Mouse (Mus musculus): Measurements from ENCODE around the gene Alppl2. TPM values are rescaled to one million over a fixed set of nuclear protein-coding genes. Genes with fewer than 3 reads are reported as not detected.

The Alppl2 gene
- polyA plus RNA-seq, 1 experiment from 2014 or later, result not detected

GRCm38 (mm10) chr1:87098358-87098975 lies 8.7 kb upstream of the Alppl2 start:
- H3K4me3 ChIP-seq, result no peak overlapping the region
- H3K9ac ChIP-seq, result no peak overlapping the region
- 0 out of 2 replicates have a peak, but pooled peaks have one; percentile 61 for ATAC-seq
- no peak overlapping the region for H3K27ac ChIP-seq
- no peaks in the 10 kb centered on the region for H3K36me3 ChIP-seq
- peaks cover 10% of the 10 kb centered on the region for H3K4me1 ChIP-seq
- 13% methylated on average over 30 of the region's 30 CpGs for WGBS (ENCODE audit: insufficient replicate concordance)
- H3K4me2 ChIP-seq, result peak overlapping the region; percentile 10
- H3K9me3 ChIP-seq (replicated peaks), result no peaks in the 10 kb centered on the region
- peaks cover 16% of the 10 kb centered on the region for H3K27me3 ChIP-seq (replicated peaks)

- Histone ChIP-seq H3K27me3 (replicated peaks) (peaks cover 16% of the 10 kb centered on the region), H3K4me3 (no peak overlapping the region), H3K36me3 (no peaks in the 10 kb centered on the region), H3K4me1 (peaks cover 5% of the 10 kb centered on the region), H3K9ac (no peak overlapping the region), H3K27ac (no peak overlapping the region), H3K9me3 (replicated peaks) (no peaks in the 10 kb centered on the region), H3K4me2 (no peak overlapping the region)
- 57% methylated on average over 8 of the region's 8 CpGs for WGBS (ENCODE audit: insufficient replicate concordance)
- no peak for ATAC-seq
Observed at GRCm38 (mm10) chr1:87095642-87096041, 5.9 kb upstream of the Alppl2 start.

DNA sequence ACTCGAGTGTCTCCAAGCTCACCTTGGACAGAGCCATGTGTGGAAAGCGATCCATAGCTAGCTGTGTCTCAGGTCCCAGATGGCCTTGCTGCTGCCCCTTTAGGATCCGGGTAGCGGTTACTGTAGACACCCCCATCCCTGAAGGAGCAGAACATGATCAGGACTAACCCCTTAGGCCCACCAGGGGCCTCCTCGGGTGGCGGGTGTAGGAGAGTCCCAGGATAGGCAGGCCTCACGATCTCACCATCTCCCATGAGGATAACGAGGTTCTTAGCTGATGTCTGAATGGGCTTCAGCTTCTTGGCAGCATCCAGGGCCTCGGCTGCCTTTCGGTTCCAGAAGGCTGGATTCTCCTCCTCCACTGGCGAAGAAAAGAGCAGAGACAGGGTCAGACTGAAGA lies 477 bp downstream of the Alppl2 start:
- Histone ChIP-seq H3K9ac (no peak overlapping the region; the same call in 1 of the 2 replicates), H3K36me3 (no peaks in the 10 kb centered on the region), H3K9me3 (replicated peaks) (no peaks in the 10 kb centered on the region), H3K27ac (no peak overlapping the region), H3K4me3 (no peak overlapping the region), H3K4me2 (no peak overlapping the region), H3K27me3 (replicated peaks) (no peaks in the 10 kb centered on the region), H3K4me1 (no peaks in the 10 kb centered on the region)
- ATAC-seq, result no peak
- WGBS (ENCODE audit: insufficient replicate concordance), result 75% methylated on average over 11 of the region's 11 CpGs

DNA sequence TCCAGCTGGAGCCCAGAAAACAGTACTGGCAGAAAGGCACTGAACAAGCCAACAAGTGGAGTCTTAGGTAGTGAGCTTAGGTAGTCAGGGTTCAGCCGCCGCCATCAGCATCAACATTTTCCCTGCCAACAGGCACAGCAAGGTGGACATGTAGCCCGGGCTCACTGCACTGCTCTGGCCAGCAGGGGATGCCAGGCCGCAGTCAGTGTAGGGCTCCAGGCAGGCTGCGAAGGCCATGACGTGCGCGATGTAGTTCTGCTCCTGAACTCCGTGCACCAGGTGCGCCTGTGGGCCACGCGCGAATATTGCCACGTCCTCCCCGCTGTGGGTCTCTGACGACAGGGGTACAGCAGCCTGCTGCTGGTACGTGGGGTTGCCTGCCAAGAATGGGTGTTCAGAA lies 2.8 kb downstream of the Alppl2 start:
- ATAC-seq, result no peak

GRCm38 (mm10) chr1:87086196-87086595 lies 3.5 kb downstream of the Alppl2 start:
- no peak overlapping the region for H3K4me3 ChIP-seq
- no peak overlapping the region for H3K9ac ChIP-seq
- H3K4me1 ChIP-seq, result no peaks in the 10 kb centered on the region
- H3K27me3 ChIP-seq (replicated peaks), result no peaks in the 10 kb centered on the region
- no peak overlapping the region for H3K27ac ChIP-seq
- H3K36me3 ChIP-seq, result no peaks in the 10 kb centered on the region
- H3K4me2 ChIP-seq, result no peak overlapping the region
- H3K9me3 ChIP-seq (replicated peaks), result no peaks in the 10 kb centered on the region
- no peak for ATAC-seq
- 63% methylated on average over 4 of the region's 4 CpGs for WGBS (ENCODE audit: insufficient replicate concordance)

More for the DNA sequence above, 2.8 kb downstream of the Alppl2 start:
- H3K27ac ChIP-seq, result no peak overlapping the region
- 66% methylated on average over 17 of the region's 17 CpGs for WGBS (ENCODE audit: insufficient replicate concordance)
- H3K4me1 ChIP-seq, result no peaks in the 10 kb centered on the region
- no peaks in the 10 kb centered on the region for H3K27me3 ChIP-seq (replicated peaks)
- H3K4me2 ChIP-seq, result no peak overlapping the region
- no peaks in the 10 kb centered on the region for H3K9me3 ChIP-seq (replicated peaks)
- H3K36me3 ChIP-seq, result no peaks in the 10 kb centered on the region
- no peak overlapping the region for H3K4me3 ChIP-seq
- H3K9ac ChIP-seq, result no peak overlapping the region

- no peaks in the 10 kb centered on the region for H3K36me3 ChIP-seq
- no peak overlapping the region for H3K9ac ChIP-seq
- ATAC-seq, result no peak
- H3K9me3 ChIP-seq (replicated peaks), result no peaks in the 10 kb centered on the region
- 75% methylated on average over 8 of the region's 8 CpGs for WGBS (ENCODE audit: insufficient replicate concordance)
- H3K4me1 ChIP-seq, result no peaks in the 10 kb centered on the region
- no peak overlapping the region for H3K4me2 ChIP-seq
- no peaks in the 10 kb centered on the region for H3K27me3 ChIP-seq (replicated peaks)
- no peak overlapping the region for H3K4me3 ChIP-seq
- no peak overlapping the region for H3K27ac ChIP-seq
Observed at GRCm38 (mm10) chr1:87073776-87074175, 16.0 kb downstream of the Alppl2 start.

- peak; percentile 53 for ATAC-seq
- Histone ChIP-seq H3K4me3 (no peak overlapping the region), H3K9me3 (replicated peaks) (no peaks in the 10 kb centered on the region), H3K4me1 (no peaks in the 10 kb centered on the region), H3K4me2 (no peak overlapping the region), H3K36me3 (no peaks in the 10 kb centered on the region), H3K9ac (no peak overlapping the region), H3K27ac (no peak overlapping the region), H3K27me3 (replicated peaks) (no peaks in the 10 kb centered on the region)
- WGBS (ENCODE audit: insufficient replicate concordance), result 48% methylated on average over 16 of the region's 16 CpGs
Observed at GRCm38 (mm10) chr1:87070720-87071119, 19.0 kb downstream of the Alppl2 start.

GRCm38 (mm10) chr1:87060913-87061312 lies 28.8 kb downstream of the Alppl2 start:
- Histone ChIP-seq H3K27ac (no peak overlapping the region), H3K4me1 (no peaks in the 10 kb centered on the region), H3K9ac (no peak overlapping the region), H3K36me3 (no peaks in the 10 kb centered on the region), H3K27me3 (replicated peaks) (no peaks in the 10 kb centered on the region), H3K4me2 (no peak overlapping the region), H3K4me3 (no peak overlapping the region), H3K9me3 (replicated peaks) (no peaks in the 10 kb centered on the region)
- no peak for ATAC-seq

- H3K9ac ChIP-seq, result no peak overlapping the region
- no peak for ATAC-seq
- no peak overlapping the region for H3K4me3 ChIP-seq
- no peak overlapping the region for H3K4me2 ChIP-seq
- H3K9me3 ChIP-seq (replicated peaks), result no peaks in the 10 kb centered on the region
- H3K36me3 ChIP-seq, result no peaks in the 10 kb centered on the region
- no peaks in the 10 kb centered on the region for H3K27me3 ChIP-seq (replicated peaks)
- no peak overlapping the region for H3K27ac ChIP-seq
- no peaks in the 10 kb centered on the region for H3K4me1 ChIP-seq
- 45% methylated on average over 8 of the region's 8 CpGs for WGBS (ENCODE audit: insufficient replicate concordance)
Observed at GRCm38 (mm10) chr1:87059042-87059665, 30.6 kb downstream of the Alppl2 start.

DNA sequence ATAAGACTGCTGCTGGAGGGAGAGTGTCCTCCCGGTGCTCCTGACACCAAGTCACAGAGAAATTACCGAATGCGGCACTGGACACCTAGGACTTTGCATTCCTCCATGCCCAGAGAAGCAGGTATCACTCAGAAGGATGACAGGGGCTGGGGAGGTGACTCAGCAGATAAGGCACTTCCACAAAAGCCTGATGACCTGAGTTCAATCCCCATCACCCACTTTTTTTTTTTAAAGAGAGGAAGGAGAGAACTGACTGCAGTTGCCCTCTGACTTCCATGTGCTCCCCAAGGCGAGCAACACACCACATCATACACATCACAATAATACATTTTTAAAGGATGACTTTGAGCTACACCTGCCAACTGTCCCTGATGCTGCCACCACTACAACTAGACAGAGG lies 32.7 kb downstream of the Alppl2 start:
- Histone ChIP-seq H3K27ac (no peak overlapping the region), H3K9ac (no peak overlapping the region), H3K27me3 (replicated peaks) (no peaks in the 10 kb centered on the region), H3K4me3 (no peak overlapping the region), H3K4me2 (no peak overlapping the region), H3K36me3 (no peaks in the 10 kb centered on the region), H3K4me1 (no peaks in the 10 kb centered on the region), H3K9me3 (replicated peaks) (no peaks in the 10 kb centered on the region)
- 69% methylated on average over 4 of the region's 4 CpGs for WGBS (ENCODE audit: insufficient replicate concordance)
- ATAC-seq, result no peak

DNA sequence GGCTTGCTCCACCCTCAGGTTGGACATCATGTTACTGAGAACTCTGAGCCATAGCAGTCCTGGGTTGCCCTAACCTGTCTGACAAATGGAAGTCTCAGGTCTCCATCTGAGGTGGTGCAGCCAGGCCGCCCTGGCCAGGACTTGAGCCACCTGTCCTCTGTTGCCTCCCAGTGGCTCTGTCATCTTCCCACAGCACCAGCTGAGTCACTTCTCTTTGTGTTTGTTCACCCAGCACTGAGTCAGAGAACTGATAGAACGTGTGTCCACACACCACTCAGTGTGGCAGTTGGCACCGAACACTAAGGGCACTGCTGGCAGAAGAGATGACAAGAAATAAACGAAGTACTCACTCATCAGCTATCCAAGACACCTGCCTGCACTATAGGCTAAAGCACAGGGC lies 38.4 kb downstream of the Alppl2 start:
- Histone ChIP-seq H3K9me3 (replicated peaks) (no peaks in the 10 kb centered on the region), H3K36me3 (no peaks in the 10 kb centered on the region), H3K27me3 (replicated peaks) (no peaks in the 10 kb centered on the region), H3K4me1 (no peaks in the 10 kb centered on the region), H3K4me2 (no peak overlapping the region), H3K4me3 (no peak overlapping the region), H3K27ac (no peak overlapping the region), H3K9ac (no peak overlapping the region)
- WGBS (ENCODE audit: insufficient replicate concordance), result 75% methylated on average over 4 of the region's 4 CpGs
- ATAC-seq, result no peak

- H3K9ac ChIP-seq, result no peak overlapping the region
- H3K27me3 ChIP-seq (replicated peaks), result no peaks in the 10 kb centered on the region
- no peak overlapping the region for H3K4me2 ChIP-seq
- H3K27ac ChIP-seq, result no peak overlapping the region
- no peaks in the 10 kb centered on the region for H3K9me3 ChIP-seq (replicated peaks)
- no peak overlapping the region for H3K4me3 ChIP-seq
- no peak for ATAC-seq
- H3K4me1 ChIP-seq, result no peaks in the 10 kb centered on the region
- WGBS (ENCODE audit: insufficient replicate concordance), result 68% methylated on average over 1 of the region's 1 CpGs
- H3K36me3 ChIP-seq, result no peaks in the 10 kb centered on the region
Observed at GRCm38 (mm10) chr1:87050700-87051099, 39.0 kb downstream of the Alppl2 start.

DNA sequence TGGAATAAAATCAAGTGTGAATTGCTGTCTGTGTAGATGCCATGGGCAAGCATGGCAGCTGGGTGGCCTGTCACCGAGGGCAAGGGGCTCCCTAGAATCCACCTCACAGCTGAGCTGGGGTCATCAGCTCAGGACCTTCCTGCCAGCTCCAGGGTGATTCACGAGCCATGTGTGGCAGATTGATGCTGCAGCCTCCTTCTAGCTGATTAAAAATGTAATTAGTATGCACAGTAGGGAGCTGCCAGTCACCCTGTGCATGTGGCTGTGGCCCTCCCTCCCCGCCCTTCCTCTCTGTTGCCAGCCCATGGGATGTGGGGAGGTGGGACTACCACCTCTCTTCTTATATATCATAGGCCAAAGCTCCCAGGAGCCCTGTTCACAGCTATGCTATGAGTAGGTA lies 39.7 kb downstream of the Alppl2 start:
- no peak for ATAC-seq
- H3K4me3 ChIP-seq, result no peak overlapping the region
- no peaks in the 10 kb centered on the region for H3K4me1 ChIP-seq
- H3K27me3 ChIP-seq (replicated peaks), result no peaks in the 10 kb centered on the region
- no peak overlapping the region for H3K9ac ChIP-seq
- peaks cover 1% of the 10 kb centered on the region; the same call in 1 of the 2 replicates for H3K36me3 ChIP-seq
- no peak overlapping the region for H3K27ac ChIP-seq
- no peak overlapping the region for H3K4me2 ChIP-seq
- 59% methylated on average over 3 of the region's 3 CpGs for whole genome bisulfite sequencing (ENCODE audit: insufficient replicate concordance)
- no peaks in the 10 kb centered on the region for H3K9me3 ChIP-seq (replicated peaks)

All from liver, embryonic 12.5 days (tissue).